In genomic region chr7:19270509-19271237, GRCm38 (mm10) we compare ENCODE assay signal across 8 mouse cellular contexts. TPM values are rescaled to one million over a fixed set of nuclear protein-coding genes. Genes with fewer than 3 reads are reported as not detected.
DNase-seq lines count a peak whose midpoint lies in the region; ATAC-seq lines count a peak whose summit lies in the region.

No protein-coding gene starts in this region.

- 1% methylated on average over 16 of the region's 21 CpGs for WGBS in kidney, embryonic 16.5 days
- under 1% methylated on average over 19 of the region's 21 CpGs for WGBS in heart, embryonic 16.5 days
- 0% methylated on average over 21 of the region's 21 CpGs for WGBS in liver, embryonic 12.5 days (ENCODE audit: insufficient replicate concordance)
- WGBS in stomach, embryonic 15.5 days = under 1% methylated on average over 20 of the region's 21 CpGs

- peaks cover 42% of the 10 kb centered on the region for H3K4me1 ChIP-seq in kidney, embryonic 16.5 days (ENCODE audit: insufficient read depth, low read length)
- peaks cover 41% of the 10 kb centered on the region for H3K4me1 ChIP-seq in heart, embryonic 16.5 days (ENCODE audit: control insufficient read depth, insufficient read depth, low read length)
- peaks cover 69% of the 10 kb centered on the region for H3K4me1 ChIP-seq in liver, embryonic 12.5 days
- H3K4me1 ChIP-seq in stomach, embryonic 15.5 days = peaks cover 31% of the 10 kb centered on the region

- ATAC-seq in kidney, embryonic 16.5 days (ENCODE audit: low FRiP score, low TSS enrichment) = no peak
- no peak for ATAC-seq in heart, embryonic 16.5 days (replicated peaks; ENCODE audit: extremely low read depth, insufficient read depth, low FRiP score)
- no peak for ATAC-seq in liver, embryonic 12.5 days
- ATAC-seq in stomach, embryonic 15.5 days (ENCODE audit: insufficient read depth, low FRiP score, low read depth) = no peak

- H3K36me3 ChIP-seq in kidney, embryonic 16.5 days (ENCODE audit: insufficient read depth, low read length) = 0 out of 2 replicates have a peak, but pooled peaks cover 6% of the 10 kb centered on the region
- H3K36me3 ChIP-seq in heart, embryonic 16.5 days (ENCODE audit: control insufficient read depth, insufficient read depth) = no peaks in the 10 kb centered on the region; the same call in 1 of the 2 replicates
- peaks cover 25% of the 10 kb centered on the region for H3K36me3 ChIP-seq in liver, embryonic 12.5 days
- H3K36me3 ChIP-seq in stomach, embryonic 15.5 days = no peaks in the 10 kb centered on the region; the same call in 1 of the 2 replicates

- H3K27me3 ChIP-seq in kidney, embryonic 16.5 days (ENCODE audit: insufficient read depth, low read length) = no peaks in the 10 kb centered on the region
- no peaks in the 10 kb centered on the region for H3K27me3 ChIP-seq in heart, embryonic 16.5 days (ENCODE audit: control insufficient read depth, insufficient read depth, low read length)
- H3K27me3 ChIP-seq in liver, embryonic 12.5 days (replicated peaks) = 0 out of 2 replicates have a peak, but pooled peaks cover 7% of the 10 kb centered on the region
- H3K27me3 ChIP-seq in stomach, embryonic 15.5 days (replicated peaks) = no peaks in the 10 kb centered on the region

- peak overlapping the region; percentile 89 for H3K9ac ChIP-seq in kidney, embryonic 16.5 days (replicated peaks; ENCODE audit: low read length)
- peak overlapping the region; percentile 94 for H3K9ac ChIP-seq in heart, embryonic 16.5 days (ENCODE audit: low read length)
- H3K9ac ChIP-seq in liver, embryonic 12.5 days = peak overlapping the region; percentile 92
- H3K9ac ChIP-seq in stomach, embryonic 15.5 days = peak overlapping the region; percentile 97

- peak overlapping the region; percentile 94 for H3K27ac ChIP-seq in kidney, embryonic 16.5 days (ENCODE audit: low read length)
- peak overlapping the region; percentile 98 for H3K27ac ChIP-seq in heart, embryonic 16.5 days (ENCODE audit: low read length)
- peak overlapping the region; percentile 97 for H3K27ac ChIP-seq in liver, embryonic 12.5 days
- H3K27ac ChIP-seq in stomach, embryonic 15.5 days = peak overlapping the region; percentile 99

- peak overlapping the region; percentile 98 for H3K4me2 ChIP-seq in kidney, embryonic 16.5 days (replicated peaks; ENCODE audit: low read depth, low read length)
- peak overlapping the region; percentile 86 for H3K4me2 ChIP-seq in heart, embryonic 16.5 days (ENCODE audit: low read depth, low read length)
- peak overlapping the region; percentile 99 for H3K4me2 ChIP-seq in liver, embryonic 12.5 days
- H3K4me2 ChIP-seq in stomach, embryonic 15.5 days = peak overlapping the region; percentile 93

- H3K9me3 ChIP-seq in kidney, embryonic 16.5 days (ENCODE audit: low read length) = no peaks in the 10 kb centered on the region
- H3K9me3 ChIP-seq in heart, embryonic 16.5 days (replicated peaks; ENCODE audit: control insufficient read depth, low read length) = no peaks in the 10 kb centered on the region
- H3K9me3 ChIP-seq in liver, embryonic 12.5 days (replicated peaks) = no peaks in the 10 kb centered on the region
- no peaks in the 10 kb centered on the region for H3K9me3 ChIP-seq in stomach, embryonic 15.5 days

- DNase-seq in kidney, adult 18-20 months = no peak
- DNase-seq in adipocyte (ENCODE audit: low spot score) = peak; percentile 21
- no peak for DNase-seq in layer of hippocampus, adult 11-12 months (ENCODE audit: low spot score)
- no peak for DNase-seq in adrenal gland, postnatal 25 days

- peak overlapping the region; percentile 86 for H3K4me3 ChIP-seq in kidney, embryonic 16.5 days (ENCODE audit: low read length)
- peak overlapping the region; percentile 76 for H3K4me3 ChIP-seq in heart, embryonic 16.5 days (ENCODE audit: low read length)
- H3K4me3 ChIP-seq in liver, embryonic 12.5 days = peak overlapping the region; percentile 93
- H3K4me3 ChIP-seq in stomach, embryonic 15.5 days (replicated peaks) = peak overlapping the region; percentile 100

RNA-seq across cellular contexts. Expression of gene Vasp, which starts 0.9 kb away (rescaled TPM):
- polyA plus RNA-seq in kidney, embryonic 16.5 days (2015; fragmentation: Nextera tagmentation; extraction: Ambion mirVana) = 81.0 and 86.9 TPM in 2 replicates
- 84.0 and 86.1 TPM in 2 replicates for polyA plus RNA-seq in heart, embryonic 16.5 days (2015; fragmentation: Nextera tagmentation; extraction: Ambion mirVana)
- 61.1 and 61.5 TPM in 2 replicates for polyA plus RNA-seq in liver, embryonic 12.5 days (2016; fragmentation: Nextera tagmentation; extraction: Ambion mirVana)
- polyA plus RNA-seq in stomach, embryonic 15.5 days (2015; fragmentation: Nextera tagmentation; extraction: Ambion mirVana) = 106 and 111 TPM in 2 replicates
- 47.4 and 61.4 TPM in 2 replicates for total RNA-seq in adrenal gland, postnatal 25 days (2021)

RNA-seq across cellular contexts. Expression of gene Ppm1n, which starts 9.2 kb away (rescaled TPM):
- polyA plus RNA-seq in kidney, embryonic 16.5 days (2015; fragmentation: Nextera tagmentation; extraction: Ambion mirVana) = 0.22 TPM in 1 of 2 replicates, not detected in the other
- 0.11 TPM in 1 of 2 replicates, not detected in the other for polyA plus RNA-seq in heart, embryonic 16.5 days (2015; fragmentation: Nextera tagmentation; extraction: Ambion mirVana)
- polyA plus RNA-seq in liver, embryonic 12.5 days (2016; fragmentation: Nextera tagmentation; extraction: Ambion mirVana) = not detected in 2 replicates
- polyA plus RNA-seq in stomach, embryonic 15.5 days (2015; fragmentation: Nextera tagmentation; extraction: Ambion mirVana) = 0.21 and 0.33 TPM in 2 replicates
- not detected in 2 replicates for total RNA-seq in adrenal gland, postnatal 25 days (2021)

RNA-seq across cellular contexts. Expression of gene Rtn2, which starts 11.8 kb away (rescaled TPM):
- polyA plus RNA-seq in kidney, embryonic 16.5 days (2015; fragmentation: Nextera tagmentation; extraction: Ambion mirVana) = 8.0 and 9.4 TPM in 2 replicates
- 27.4 and 28.5 TPM in 2 replicates for polyA plus RNA-seq in heart, embryonic 16.5 days (2015; fragmentation: Nextera tagmentation; extraction: Ambion mirVana)
- polyA plus RNA-seq in liver, embryonic 12.5 days (2016; fragmentation: Nextera tagmentation; extraction: Ambion mirVana) = 5.1 and 5.6 TPM in 2 replicates
- polyA plus RNA-seq in stomach, embryonic 15.5 days (2015; fragmentation: Nextera tagmentation; extraction: Ambion mirVana) = 10.6 and 13.9 TPM in 2 replicates
- 2.5 and 5.3 TPM in 2 replicates for total RNA-seq in adrenal gland, postnatal 25 days (2021)

RNA-seq across cellular contexts. Expression of gene Fosb, which starts 39.2 kb away (rescaled TPM):
- polyA plus RNA-seq in kidney, embryonic 16.5 days (2015; fragmentation: Nextera tagmentation; extraction: Ambion mirVana) = 0.17 and 0.22 TPM in 2 replicates
- 0.24 and 0.34 TPM in 2 replicates for polyA plus RNA-seq in heart, embryonic 16.5 days (2015; fragmentation: Nextera tagmentation; extraction: Ambion mirVana)
- 0.04 and 0.05 TPM in 2 replicates for polyA plus RNA-seq in liver, embryonic 12.5 days (2016; fragmentation: Nextera tagmentation; extraction: Ambion mirVana)
- 0.12 and 0.17 TPM in 2 replicates for polyA plus RNA-seq in stomach, embryonic 15.5 days (2015; fragmentation: Nextera tagmentation; extraction: Ambion mirVana)
- 1.0 and 1.3 TPM in 2 replicates for total RNA-seq in adrenal gland, postnatal 25 days (2021)

RNA-seq across cellular contexts. Expression of gene Opa3, which starts 42.5 kb away (rescaled TPM):
- 42.9 and 44.6 TPM in 2 replicates for polyA plus RNA-seq in kidney, embryonic 16.5 days (2015; fragmentation: Nextera tagmentation; extraction: Ambion mirVana)
- 40.4 and 41.8 TPM in 2 replicates for polyA plus RNA-seq in heart, embryonic 16.5 days (2015; fragmentation: Nextera tagmentation; extraction: Ambion mirVana)
- 22.1 and 23.3 TPM in 2 replicates for polyA plus RNA-seq in liver, embryonic 12.5 days (2016; fragmentation: Nextera tagmentation; extraction: Ambion mirVana)
- polyA plus RNA-seq in stomach, embryonic 15.5 days (2015; fragmentation: Nextera tagmentation; extraction: Ambion mirVana) = 32.3 and 34.5 TPM in 2 replicates
- 26.9 and 30.6 TPM in 2 replicates for total RNA-seq in adrenal gland, postnatal 25 days (2021)
